Mouse (Mus musculus) liver, adult 2 months (tissue): Measurements from ENCODE around the gene Slc25a42.

Source experiments
- CTCF ChIP-seq: fragments of 200-500 bp; IDR thresholded peaks from 2 replicates; pipeline ENCODE4 v1.5.1; 2011; ENCODE audit warnings: low read depth, low read length, control low read depth
- POLR2A ChIP-seq: fragments of 200-500 bp; IDR thresholded peaks from 2 replicates; pipeline ENCODE4 v1.6.1; 2011; ENCODE audit warnings: low read length, control low read depth; ENCODE audit not compliant: insufficient read depth; ENCODE audit errors: extremely low read depth

GRCm38 (mm10) chr8:70147678-70148607 is 64.2 kb downstream of the Slc25a42 start:
- TF ChIP-seq POLR2A, result no peak
- TF ChIP-seq CTCF, result no peak
